Mouse (Mus musculus) heart, adult 18-20 months (tissue): ENCODE measurements around the gene Tgfbr3. TPM values are rescaled to one million over a fixed set of nuclear protein-coding genes. Genes with fewer than 3 reads are reported as not detected.
A peak's percentile ranks its signal among the peaks of the same experiment; 100 is the strongest.

Experiments used
- DNase-seq, 2 experiments: peaks; one replicate each; pipeline ENCODE4 v3.0.0; 2021 to 2022; ENCODE audit warnings: mixed read lengths in 1 of 2
- total RNA-seq, 2 experiments: library from RNA; stranded (reverse); gene quantifications; 2 replicates each; pipeline ENCODE4 v1.2.3; 2021

Tgfbr3 gene
- total RNA-seq, 2 experiments from 2014 or later = 36.4 to 44.5 TPM

DNA sequence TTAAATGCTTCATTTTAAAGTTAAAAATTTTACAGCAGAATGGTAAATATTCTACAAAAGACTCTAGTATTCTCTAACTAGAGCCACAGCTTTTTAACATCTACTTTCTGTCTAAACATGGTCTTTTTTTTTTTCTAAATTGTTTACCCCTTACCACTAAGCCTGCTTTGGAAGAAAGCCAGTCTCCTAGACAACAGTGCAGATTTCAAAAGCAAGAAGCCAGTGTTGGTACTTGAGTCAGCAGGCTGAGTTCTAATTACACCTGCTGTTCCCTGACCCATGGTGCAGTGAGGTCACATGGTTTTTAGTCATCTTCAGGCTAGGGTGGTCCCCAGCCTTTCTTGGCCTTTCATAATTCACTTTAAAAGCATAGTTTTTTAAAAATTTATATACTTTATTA, 115.2 kb downstream of the Tgfbr3 start:
- no peak for DNase-seq

DNA sequence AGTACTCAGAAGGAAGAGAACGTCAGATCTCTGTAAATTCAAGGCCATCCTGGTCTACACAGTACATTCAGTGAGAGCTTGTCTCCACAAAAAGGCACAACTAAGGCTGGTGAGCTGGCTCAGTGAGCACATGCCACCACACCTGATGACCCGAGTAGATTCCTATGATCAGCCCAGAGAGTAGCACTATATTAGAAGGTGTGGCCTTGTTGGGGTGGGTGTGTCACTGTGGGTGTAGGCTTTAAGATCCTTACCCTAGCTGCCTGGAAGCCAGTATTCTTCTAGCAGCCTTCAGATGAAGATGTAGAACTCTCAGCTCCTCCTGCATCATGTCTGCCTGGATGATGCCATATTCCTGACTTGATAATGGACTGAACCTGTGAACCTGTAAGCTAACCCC, 115.9 kb downstream of the Tgfbr3 start:
- DNase-seq = no peak

DNA sequence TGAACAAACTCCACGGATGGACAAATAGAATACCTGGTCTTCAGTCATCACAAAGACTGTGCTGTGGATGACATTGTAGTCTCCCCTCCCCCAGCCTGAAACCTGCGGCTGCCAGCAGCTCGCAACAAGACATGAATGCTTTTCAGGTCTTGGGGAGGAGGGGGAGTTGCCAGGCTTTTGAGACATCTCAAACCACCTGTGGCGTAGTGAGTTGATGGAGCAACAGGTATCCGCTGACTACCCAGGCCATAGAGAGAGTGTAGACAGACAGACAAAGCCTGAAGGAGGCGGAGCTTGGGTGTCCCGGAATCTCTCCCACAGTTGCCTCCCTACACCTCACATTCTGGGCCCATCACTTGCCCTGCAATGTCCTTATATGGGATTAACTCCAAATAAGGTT, 117.6 kb downstream of the Tgfbr3 start:
- no peak for DNase-seq

DNA sequence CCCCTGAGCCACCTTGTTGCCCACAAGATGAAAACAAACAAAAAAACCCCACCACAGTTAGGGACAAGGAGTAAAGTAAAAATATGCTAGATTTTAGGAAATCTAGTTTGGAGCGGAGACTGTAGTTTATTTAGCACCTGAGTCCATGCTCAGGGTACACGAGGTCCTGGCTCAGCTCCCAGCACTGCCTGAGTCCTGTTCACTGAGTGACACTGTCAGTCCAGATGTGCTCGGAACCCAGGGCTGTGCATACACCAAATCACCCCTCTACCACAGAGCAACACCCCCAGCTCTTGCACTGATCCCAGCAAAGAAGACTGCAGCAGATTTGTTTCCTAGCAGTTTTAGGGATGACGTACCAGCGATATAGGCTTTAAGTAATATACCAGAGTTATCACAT, 119.6 kb downstream of the Tgfbr3 start:
- no peak for DNase-seq

DNA sequence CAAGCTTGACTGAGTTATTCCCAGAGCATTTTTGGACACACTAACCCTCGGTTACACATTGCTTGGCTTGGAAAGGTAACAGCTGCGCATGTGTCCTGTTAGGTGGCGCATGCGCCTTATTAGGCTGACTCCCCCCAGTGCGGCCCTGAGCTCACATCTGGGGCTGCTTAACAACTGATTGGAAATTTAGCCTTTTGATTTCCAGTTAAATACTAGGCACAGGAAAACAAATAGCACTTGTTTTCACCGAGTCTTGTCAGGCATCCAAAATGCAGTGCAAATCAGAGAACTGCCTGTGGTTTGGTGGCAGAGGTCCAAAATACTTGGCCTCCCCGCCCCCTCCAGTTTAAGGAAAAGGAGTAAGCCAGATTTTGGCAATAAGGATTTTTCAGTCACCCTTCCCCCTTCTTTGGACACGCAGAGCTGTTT, 121.5 kb downstream of the Tgfbr3 start:
- DNase-seq = peak; percentile 91 to 93

DNA sequence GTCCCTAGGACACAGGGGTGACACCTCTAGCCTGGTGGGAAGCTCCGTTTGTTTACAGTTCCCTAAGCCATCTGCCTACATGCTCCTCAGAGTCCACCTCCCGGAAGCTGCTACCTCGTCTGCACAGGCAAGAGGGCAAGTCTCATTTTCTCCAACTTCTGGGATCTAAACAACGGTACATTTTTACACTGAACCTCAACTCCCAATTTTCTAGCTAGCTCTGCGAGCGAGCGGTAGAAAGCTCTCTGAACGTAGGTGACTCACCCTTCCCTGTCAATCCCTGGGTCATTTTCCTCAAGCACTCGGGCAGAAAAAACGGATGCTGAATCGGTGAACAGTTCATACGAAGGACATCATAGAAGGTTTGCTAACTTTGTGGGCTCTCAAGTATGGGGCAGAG, 122.1 kb downstream of the Tgfbr3 start:
- DNase-seq = peak in 1 of 2 experiments; percentile 67

DNA sequence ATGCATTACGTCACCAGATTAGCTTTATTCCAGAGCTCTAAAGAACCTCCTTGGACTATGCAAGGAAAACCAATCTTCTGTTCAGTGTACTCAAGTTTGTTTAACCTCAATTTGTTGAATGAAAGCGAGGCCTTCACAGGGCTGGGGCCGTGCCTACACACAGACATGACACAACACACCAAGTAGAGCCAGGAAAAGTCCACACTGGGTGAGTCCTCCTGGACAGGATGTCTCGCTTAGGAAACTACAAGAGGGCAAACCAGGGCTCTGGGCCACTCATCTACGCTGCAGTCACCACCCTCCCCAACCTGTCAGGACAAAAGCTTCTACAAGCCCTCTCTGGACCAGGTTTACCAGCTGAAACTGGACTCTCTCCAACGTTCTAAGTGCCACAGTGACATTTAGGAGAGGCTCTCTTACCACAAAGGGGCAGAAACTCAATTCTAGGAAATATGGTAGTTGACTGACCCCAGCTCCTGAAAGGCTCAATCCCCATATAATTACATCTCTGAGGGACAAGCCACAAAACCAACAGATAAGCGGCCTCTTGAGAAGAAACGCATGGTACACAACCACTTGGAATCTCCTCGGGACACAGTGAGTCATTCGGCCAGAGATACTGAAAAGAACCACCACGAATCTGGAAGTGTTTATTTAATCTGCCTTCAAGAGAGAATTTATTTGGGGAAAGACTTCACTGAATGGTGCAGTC, 122.6 kb downstream of the Tgfbr3 start:
- peak; percentile 80 to 81 for DNase-seq

DNA sequence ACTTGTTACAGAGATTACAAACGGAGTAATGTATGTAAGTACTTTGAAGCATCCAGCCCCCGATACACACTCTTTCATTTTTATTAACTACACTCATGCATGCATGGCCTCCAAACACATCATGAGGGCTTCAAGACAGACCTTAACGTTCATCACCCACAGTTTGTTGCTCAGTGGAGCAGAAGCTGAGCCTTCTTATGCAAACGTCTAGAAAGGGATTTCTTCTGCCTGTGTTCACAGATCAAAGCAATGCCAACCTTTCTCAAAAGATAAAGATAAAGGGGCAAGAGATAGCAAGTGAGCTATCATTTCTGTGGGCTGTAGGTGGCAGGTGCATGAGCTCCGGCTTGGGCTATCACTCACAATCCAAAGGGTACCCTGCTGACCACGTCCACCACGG, 123.7 kb downstream of the Tgfbr3 start:
- DNase-seq = no peak

DNA sequence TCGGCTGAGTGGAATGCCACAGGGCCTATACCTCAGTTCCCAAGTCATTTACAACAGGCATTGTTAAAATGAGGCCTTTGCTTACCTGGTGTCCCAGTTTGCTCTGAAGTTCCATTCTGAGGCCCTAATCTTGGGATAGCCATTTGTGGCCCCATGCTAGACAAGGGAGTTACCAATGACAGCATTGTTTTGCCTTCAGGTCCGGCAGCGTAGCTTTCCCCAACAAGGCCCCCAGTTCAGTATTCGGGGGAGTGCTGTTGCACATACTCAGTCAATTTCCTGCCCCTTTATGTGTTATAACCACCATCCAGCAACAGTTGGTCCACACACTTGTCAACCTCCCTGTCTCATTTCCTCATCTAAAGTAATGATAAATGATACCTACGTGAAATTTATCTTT, 124.2 kb downstream of the Tgfbr3 start:
- no peak for DNase-seq

DNA sequence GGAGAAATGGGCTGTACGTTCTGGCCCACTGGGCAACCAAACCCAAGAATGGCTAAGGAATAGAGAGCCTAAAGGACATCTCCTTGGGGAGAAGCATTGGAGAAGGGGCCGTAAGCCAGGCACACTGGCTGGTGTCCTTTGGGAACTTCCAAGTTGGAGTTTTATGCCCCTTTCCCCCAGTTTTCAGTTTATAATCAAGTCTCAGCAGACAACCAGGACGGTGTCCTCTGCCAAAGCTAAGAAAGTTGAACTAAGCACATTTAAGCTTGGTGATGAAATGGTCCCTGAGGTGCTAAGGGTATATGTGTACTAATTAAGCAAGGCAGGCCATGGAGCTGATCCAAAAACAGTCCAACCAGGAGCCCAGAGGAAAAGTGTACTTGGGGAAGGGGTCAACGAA, 124.6 kb downstream of the Tgfbr3 start:
- no peak for DNase-seq

DNA sequence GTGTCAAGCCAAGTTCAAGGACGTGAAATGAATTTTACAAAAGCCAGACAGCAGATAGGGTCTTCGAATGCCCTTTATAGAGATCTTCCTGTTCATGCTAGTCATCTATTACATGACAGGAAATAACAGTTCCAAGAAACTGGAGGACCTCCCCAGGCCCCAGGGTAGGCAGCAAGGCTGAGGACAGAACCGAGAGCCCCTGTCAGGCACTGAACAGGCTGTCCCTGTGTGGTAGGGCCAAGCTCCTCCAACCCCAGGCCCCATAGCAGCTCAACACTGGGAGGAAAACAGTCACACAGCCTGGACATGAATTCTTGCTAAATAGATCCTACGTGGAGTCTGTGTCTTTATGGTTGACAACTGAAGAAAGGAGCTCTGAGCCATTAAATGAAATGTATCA, 125.3 kb downstream of the Tgfbr3 start:
- DNase-seq = no peak

DNA sequence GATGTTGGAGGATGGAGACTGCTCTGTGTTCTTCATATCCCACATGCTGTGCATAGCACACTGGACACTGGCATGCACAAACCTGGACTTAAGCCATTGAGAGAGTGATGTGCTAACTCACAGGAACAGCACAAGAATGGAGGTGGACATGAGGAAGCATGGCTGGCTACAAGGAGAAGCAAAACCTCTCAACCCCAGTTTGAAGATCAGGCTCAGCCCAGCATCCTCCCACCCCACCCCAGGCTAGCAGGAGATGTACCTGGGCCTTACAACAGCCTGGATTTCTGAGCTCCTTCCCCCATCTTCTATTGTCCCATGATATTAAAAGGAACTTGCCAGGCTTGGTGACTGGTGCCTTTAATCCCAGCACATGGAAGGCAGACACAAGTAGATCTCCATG, 126.1 kb downstream of the Tgfbr3 start:
- no peak for DNase-seq

DNA sequence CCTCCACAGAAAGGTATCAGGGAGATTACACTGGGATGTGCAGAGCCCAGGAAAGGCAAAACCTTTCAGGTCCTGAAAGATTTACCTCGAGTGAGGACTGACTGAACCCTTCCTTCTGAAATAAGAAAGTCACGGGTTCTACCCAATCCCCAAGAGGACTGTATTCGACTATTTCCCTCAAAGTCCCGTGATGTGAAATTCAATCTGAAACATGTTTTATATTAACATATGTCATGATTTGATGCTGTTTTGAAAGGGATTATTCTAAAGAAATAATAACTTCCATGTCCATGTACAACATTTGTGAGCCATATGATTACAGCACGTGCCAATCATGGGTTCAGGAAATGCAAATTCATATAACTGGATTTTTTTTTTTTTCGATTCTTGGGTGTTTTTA, 126.6 kb downstream of the Tgfbr3 start:
- DNase-seq = no peak

DNA sequence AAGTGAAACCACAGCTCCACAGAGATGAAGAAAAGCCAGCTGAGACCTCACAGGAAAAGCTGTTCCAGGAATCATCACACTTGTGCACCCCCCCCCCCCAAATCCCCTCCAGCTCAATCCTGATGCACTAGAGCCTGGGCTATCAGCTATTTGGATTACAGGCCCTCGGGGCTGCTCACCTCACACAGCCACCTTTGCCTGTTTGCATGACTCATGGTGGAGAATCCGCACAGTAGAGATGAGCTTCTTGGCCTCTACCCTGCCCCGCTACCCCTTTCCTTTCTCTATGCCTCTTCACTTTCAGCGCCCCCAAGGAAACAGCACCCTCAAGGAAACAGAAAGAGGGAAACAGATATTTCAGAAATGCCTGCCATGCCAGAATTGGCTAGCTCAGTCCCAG, 127.1 kb downstream of the Tgfbr3 start:
- no peak for DNase-seq

DNA sequence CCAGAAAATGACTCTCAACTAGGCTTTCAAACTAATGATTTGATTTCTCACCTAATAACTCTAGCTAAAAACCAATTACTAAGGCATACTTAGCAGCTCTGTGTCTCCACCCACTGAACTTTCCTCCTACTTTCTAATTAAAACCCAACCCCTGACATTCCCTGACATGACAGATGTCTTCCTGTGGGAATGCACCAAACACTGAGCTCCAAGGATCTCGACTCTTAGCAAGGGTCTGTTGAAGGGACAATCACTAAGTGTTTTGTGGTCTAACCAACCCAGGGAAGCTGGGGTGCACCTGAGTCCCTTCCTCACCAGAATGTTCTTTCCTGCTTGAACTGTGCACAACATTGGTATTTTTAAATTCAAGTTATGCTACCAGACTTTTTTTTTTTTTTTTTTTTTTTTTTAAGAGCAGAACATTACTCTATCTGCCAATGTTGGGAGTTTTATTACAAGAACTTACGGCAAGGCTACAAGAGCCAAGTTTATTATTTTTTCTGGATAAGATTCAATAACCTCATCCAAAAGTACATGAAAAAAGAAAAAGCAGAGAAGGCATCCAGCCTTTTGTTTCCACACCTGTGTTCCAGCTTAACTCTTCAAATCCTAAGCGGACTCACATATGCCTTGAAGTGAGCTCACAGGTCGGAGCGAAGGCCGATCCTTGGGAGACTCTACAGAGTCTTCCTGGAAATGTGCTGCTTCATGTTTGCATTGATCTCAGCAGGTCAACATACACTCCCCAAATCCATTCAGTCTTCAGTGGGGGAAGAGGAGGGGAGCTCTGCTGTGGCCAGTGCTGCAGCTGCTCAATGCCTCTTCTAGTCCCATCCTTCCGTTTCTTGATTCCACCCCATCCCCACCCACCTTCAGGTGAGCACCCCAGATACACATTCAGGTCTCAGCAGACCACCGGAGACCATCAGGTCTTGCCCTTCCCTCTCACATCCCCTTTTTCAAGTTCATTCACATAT, 129.2 kb downstream of the Tgfbr3 start:
- DNase-seq = peak; percentile 59 to 67

DNA sequence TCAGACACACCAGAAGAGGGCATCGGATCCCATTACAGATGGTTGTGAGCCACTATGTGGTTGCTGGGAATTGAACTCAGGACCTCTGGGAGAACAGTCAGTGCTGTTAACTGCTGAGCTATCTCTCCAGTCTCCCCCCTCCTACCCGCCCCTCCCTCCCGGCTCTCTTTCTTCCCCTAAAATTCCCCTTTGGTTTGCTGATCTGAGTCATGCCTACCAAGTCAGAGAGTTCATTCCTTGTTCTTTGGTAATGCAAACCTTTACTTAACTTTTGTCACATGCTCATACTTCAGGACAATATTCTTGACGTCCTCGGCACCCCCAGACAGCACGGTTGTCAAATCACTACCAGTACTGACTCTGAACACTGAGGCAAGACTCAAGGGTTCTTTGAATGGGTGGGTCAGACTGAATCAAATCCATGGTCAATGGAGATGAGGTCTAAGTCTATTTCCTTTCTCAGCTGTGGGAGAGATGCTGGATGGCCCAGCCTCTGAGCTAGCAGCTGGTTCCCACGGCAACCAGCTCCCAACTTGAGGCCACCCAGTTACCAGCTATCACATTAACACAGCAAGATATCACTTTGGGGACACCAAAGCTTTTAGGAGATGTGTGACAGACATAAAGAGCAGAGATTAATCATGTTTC, 130.8 kb downstream of the Tgfbr3 start:
- no peak for DNase-seq

DNA sequence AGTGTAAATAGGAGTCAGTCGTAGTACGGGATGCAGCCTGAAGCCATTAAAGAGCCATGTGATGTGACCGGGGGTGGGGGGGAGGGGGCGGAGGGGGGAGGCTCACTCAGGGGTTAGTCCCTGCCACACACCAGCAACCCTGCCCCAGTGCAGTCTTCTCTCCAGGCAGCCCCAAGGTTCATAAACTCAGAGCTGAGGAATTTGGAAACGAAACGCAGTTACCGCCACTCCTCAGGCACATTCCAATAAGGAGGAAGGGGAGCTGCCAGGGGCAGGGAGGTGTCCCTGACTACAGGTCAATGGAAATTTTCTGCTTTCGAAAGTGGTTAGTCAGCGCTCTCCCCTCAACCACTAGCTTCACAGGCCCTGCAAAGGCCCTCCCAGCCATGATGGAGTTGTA, 132.0 kb downstream of the Tgfbr3 start:
- no peak for DNase-seq

DNA sequence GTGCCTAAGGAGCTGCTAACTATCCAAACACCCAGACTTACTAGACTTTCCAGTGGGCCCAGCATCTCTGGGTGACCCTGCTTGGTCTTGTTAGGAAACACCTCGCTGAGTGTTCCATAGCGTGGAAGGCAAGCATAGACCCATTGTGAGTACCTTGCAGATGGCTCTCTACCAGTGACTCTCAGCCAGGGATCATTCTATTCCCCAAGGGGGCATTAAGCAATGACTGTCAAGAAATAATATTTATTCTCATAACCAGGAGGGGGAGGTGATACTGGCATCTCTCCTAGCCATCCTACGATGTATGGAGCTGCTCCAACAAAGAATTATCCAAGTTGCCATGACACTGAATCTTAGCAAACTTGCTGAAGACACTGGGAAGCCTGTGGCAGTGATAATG, 133.3 kb downstream of the Tgfbr3 start:
- DNase-seq = no peak

DNA sequence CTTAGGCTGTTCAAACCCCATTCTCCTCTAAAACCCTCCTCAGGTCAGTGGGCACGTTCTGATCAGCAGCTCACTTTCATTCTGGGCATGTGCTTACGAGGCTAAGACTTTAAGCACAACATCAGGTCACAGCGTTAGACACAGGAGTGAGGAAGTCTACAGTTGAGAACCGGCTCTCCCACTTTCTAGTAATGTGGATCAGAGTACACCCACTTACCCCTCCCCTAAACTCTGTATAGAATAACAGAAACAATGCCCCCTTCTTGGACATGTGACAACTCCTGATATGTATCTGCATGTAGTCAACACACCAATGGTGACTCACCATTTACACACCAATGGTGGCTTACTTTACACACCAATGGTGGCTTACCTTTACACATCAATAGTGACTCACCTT, 136.4 kb downstream of the Tgfbr3 start:
- DNase-seq = no peak

DNA sequence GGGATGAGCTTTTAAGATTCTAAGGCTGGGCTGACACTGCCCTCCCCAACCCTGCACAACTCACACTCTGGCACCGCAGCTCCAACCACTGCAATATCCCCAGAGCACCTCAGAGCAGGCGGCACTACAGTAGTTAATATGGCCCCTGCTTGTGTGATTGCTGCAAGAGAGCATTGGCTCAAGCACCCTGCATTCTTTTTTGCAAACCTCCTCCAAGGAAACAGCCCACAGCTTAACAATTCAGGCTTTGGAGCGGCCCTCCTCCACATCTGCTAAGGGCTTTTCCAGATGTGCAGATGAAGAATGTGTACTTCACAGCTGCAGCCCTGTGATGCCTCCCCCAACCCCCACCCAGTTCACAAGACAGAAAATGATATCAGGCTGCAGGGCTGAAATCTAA, 138.1 kb downstream of the Tgfbr3 start:
- peak; percentile 65 to 87 for DNase-seq

DNA sequence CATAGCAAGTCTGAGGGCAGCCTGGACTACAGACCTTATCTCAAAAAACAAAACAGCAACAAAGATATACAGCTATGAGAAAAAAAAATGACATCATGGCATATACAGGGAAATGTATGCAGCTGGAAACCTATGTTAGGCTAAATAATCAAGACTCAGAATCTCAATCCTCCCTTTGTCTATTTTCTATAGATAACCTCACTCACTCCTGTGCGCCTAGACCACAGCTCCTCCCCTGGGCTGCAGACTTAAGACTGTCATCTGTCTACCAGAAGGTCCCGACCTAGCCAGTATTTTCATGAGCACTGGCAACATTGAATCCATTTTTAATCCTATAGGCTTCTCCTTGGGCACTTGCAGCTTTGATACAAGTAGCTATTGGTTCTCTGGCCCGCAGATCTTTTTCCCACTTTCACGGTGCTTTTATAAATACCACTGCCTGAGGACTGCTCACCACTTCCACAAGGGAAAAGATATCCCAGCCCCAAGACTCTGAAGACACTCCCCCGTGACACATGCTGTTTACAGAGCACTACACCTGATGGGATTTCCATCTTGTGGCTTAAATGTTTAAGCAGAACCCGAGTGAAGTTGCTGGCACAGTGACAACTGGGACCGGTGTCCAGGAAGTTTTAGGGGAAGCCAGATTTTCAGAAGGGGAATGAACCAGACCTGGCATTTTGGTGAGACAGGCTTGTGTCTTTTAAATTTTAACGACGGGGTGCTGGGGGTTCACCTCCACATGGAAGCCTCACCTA, 138.7 kb downstream of the Tgfbr3 start:
- peak; percentile 70 to 84 for DNase-seq
